Comparison of ENCODE assay signal across 15 mouse cellular contexts in genomic region chr9:102755161-102755560, GRCm38 (mm10). TPM values are rescaled to one million over a fixed set of nuclear protein-coding genes. Genes with fewer than 3 reads are reported as not detected.
DNase-seq lines count a peak whose midpoint lies in the region; ATAC-seq and TF ChIP-seq lines count a peak whose summit lies in the region.
"Had no signal": no experiment of that assay in that cellular context is flagged by ENCODE, and none has a peak within 500 bp of the region (broad histone marks: within the 10 kb centered on the region; RNA-seq: fewer than 3 reads in every experiment).

No protein-coding gene starts in this region.

- peak overlapping the region; percentile 32; the same call in 1 of the 2 replicates for H3K27ac ChIP-seq in lung, postnatal 0 days (ENCODE audit: low read length)
- H3K27ac ChIP-seq in intestine, embryonic 15.5 days: peak overlapping the region; percentile 40; the same call in 1 of the 2 replicates
- no peak overlapping the region for H3K27ac ChIP-seq in forebrain, embryonic 13.5 days
- H3K27ac ChIP-seq: forebrain, embryonic 12.5 days; hindbrain, embryonic 14.5 days; liver, embryonic 15.5 days; neural tube, embryonic 12.5 days had no signal

- H3K9me3 ChIP-seq in lung, postnatal 0 days (ENCODE audit: low read length): no peaks in the 10 kb centered on the region
- H3K9me3 ChIP-seq in intestine, embryonic 15.5 days: no peaks in the 10 kb centered on the region
- no peaks in the 10 kb centered on the region for H3K9me3 ChIP-seq in forebrain, embryonic 13.5 days (replicated peaks)
- H3K9me3 ChIP-seq: forebrain, embryonic 12.5 days; G1E; liver, embryonic 15.5 days; neural tube, embryonic 12.5 days had no signal

- WGBS in lung, postnatal 0 days: 62% methylated on average over 4 of the region's 4 CpGs
- 68% methylated on average over 4 of the region's 4 CpGs for WGBS in intestine, embryonic 15.5 days
- WGBS in forebrain, embryonic 13.5 days: 62% methylated on average over 4 of the region's 4 CpGs

- no peak overlapping the region for H3K4me3 ChIP-seq in lung, postnatal 0 days (ENCODE audit: low read depth, low read length)
- H3K4me3 ChIP-seq in intestine, embryonic 15.5 days (replicated peaks): no peak overlapping the region
- no peak overlapping the region for H3K4me3 ChIP-seq in forebrain, embryonic 13.5 days
- H3K4me3 ChIP-seq: forebrain, embryonic 12.5 days; liver, embryonic 15.5 days; neural tube, embryonic 12.5 days had no signal

- H3K27me3 ChIP-seq in lung, postnatal 0 days (replicated peaks; ENCODE audit: insufficient read depth, low read length): no peaks in the 10 kb centered on the region
- H3K27me3 ChIP-seq in intestine, embryonic 15.5 days (replicated peaks): no peaks in the 10 kb centered on the region
- no peaks in the 10 kb centered on the region for H3K27me3 ChIP-seq in forebrain, embryonic 13.5 days
- H3K27me3 ChIP-seq: forebrain, embryonic 12.5 days; liver, embryonic 15.5 days; neural tube, embryonic 12.5 days had no signal

- no peak for ATAC-seq in lung, postnatal 0 days
- ATAC-seq in intestine, embryonic 15.5 days: no peak
- no peak for ATAC-seq in forebrain, embryonic 13.5 days

- DNase-seq in gastrocnemius, adult 18-20 months (ENCODE audit: low spot score): peak; percentile 50
- no peak for DNase-seq in gastrocnemius, postnatal 14 days
- DNase-seq in lung, postnatal 0 days (ENCODE audit: low spot score): no peak
- no peak for DNase-seq in lung, postnatal 25 days (ENCODE audit: low spot score)
- no peak for DNase-seq in right cerebral cortex, postnatal 25 days
- DNase-seq: cerebellum, adult 8-10 months; kidney, postnatal 4 days; thymus, postnatal 36 days had no signal

- no peak overlapping the region for H3K4me2 ChIP-seq in lung, postnatal 0 days (replicated peaks; ENCODE audit: low read depth, low read length)
- H3K4me2 ChIP-seq in intestine, embryonic 15.5 days (replicated peaks): no peak overlapping the region
- H3K4me2 ChIP-seq in forebrain, embryonic 13.5 days: no peak overlapping the region
- H3K4me2 ChIP-seq: forebrain, embryonic 12.5 days; hindbrain, embryonic 14.5 days; liver, embryonic 15.5 days; neural tube, embryonic 12.5 days had no signal

- H3K9ac ChIP-seq in lung, postnatal 0 days (replicated peaks; ENCODE audit: low read depth): no peak overlapping the region
- H3K9ac ChIP-seq in intestine, embryonic 15.5 days: no peak overlapping the region
- H3K9ac ChIP-seq in forebrain, embryonic 13.5 days: no peak overlapping the region
- H3K9ac ChIP-seq: forebrain, embryonic 12.5 days; hindbrain, embryonic 14.5 days; liver, embryonic 15.5 days; neural tube, embryonic 12.5 days had no signal

- TF ChIP-seq CTCF in lung, postnatal 0 days (IDR thresholded peaks at IDR 0.05): no peak

- peaks cover 16% of the 10 kb centered on the region; the same call in 1 of the 2 replicates for H3K4me1 ChIP-seq in lung, postnatal 0 days (ENCODE audit: insufficient read depth, low read depth, low read length)
- H3K4me1 ChIP-seq in intestine, embryonic 15.5 days (replicated peaks): peaks cover 26% of the 10 kb centered on the region
- H3K4me1 ChIP-seq in forebrain, embryonic 13.5 days: no peaks in the 10 kb centered on the region
- H3K4me1 ChIP-seq: liver, embryonic 15.5 days had no signal

- intact Hi-C loops in gastrocnemius, postnatal 14 days (cut with DNase I; ENCODE audit: low total_unique reads): no loop called here

- H3K36me3 ChIP-seq in lung, postnatal 0 days (ENCODE audit: insufficient read depth, low read length): no peaks in the 10 kb centered on the region
- no peaks in the 10 kb centered on the region for H3K36me3 ChIP-seq in intestine, embryonic 15.5 days
- H3K36me3 ChIP-seq in forebrain, embryonic 13.5 days (ENCODE audit: poor library complexity, severe bottlenecking): no peaks in the 10 kb centered on the region
- H3K36me3 ChIP-seq: forebrain, embryonic 12.5 days; G1E; liver, embryonic 15.5 days; neural tube, embryonic 12.5 days had no signal

- TF ChIP-seq EP300 in lung, postnatal 0 days (IDR thresholded peaks at IDR 0.05): no peak

RNA-seq across cellular contexts. Expression of gene Amotl2, which starts 38.7 kb away (rescaled TPM):
- total RNA-seq in gastrocnemius, adult 18-20 months (2021): 10 to 100 TPM; 16.8 to 18.2 TPM
- total RNA-seq in gastrocnemius, postnatal 14 days (2021): 10 to 100 TPM; 19.4 to 25.0 TPM
- 50.3 and 56.3 TPM in 2 replicates for polyA plus RNA-seq in lung, postnatal 0 days (2015; fragmentation: Nextera tagmentation; extraction: Ambion mirVana)
- 31.8 and 32.9 TPM in 2 replicates for polyA plus RNA-seq in intestine, embryonic 15.5 days (2015; fragmentation: Nextera tagmentation; extraction: Ambion mirVana)
- polyA plus RNA-seq in forebrain, embryonic 13.5 days (2015; fragmentation: Nextera tagmentation; extraction: Ambion mirVana): 46.9 and 55.3 TPM in 2 replicates
- polyA plus RNA-seq: G1E had no signal
